Mouse (Mus musculus): ENCODE measurements around the gene Nek7. TPM values are rescaled to one million over a fixed set of nuclear protein-coding genes. Genes with fewer than 3 reads are reported as not detected.

The Nek7 gene
- 19.3 and 22.2 TPM in 2 replicates for polyA plus RNA-seq (2015; fragmentation: Nextera tagmentation; extraction: Ambion mirVana)

GRCm38 (mm10) chr1:138619996-138620461 lies at the start of gene Nek7:
Gene Nek7 (minus strand): TSS chr1:138620141.
- no peaks in the 10 kb centered on the region for H3K9me3 ChIP-seq (ENCODE audit: low read length)
- TF ChIP-seq CTCF (IDR thresholded peaks at IDR 0.05; ENCODE audit: low read depth) (peak; percentile 72), EP300 (IDR thresholded peaks at IDR 0.05; ENCODE audit: low read depth) (0 out of 2 replicates have a peak, but pooled peaks have one; percentile 10)
- peak within 1 kb of the TSS; percentile 88 for H3K4me2 ChIP-seq (ENCODE audit: low read depth, low read length)
- 4% methylated on average over 11 of the region's 11 CpGs for WGBS (ENCODE audit: insufficient replicate concordance)
- no peak for ATAC-seq
- H3K4me3 ChIP-seq (ENCODE audit: low read depth, low read length): peak within 1 kb of the TSS; percentile 92
- H3K36me3 ChIP-seq (replicated peaks; ENCODE audit: insufficient read depth, low read length): no peaks in the 10 kb centered on the region
- H3K4me1 ChIP-seq (ENCODE audit: insufficient read depth): peaks cover 42% of the 10 kb centered on the region
- no peaks in the 10 kb centered on the region for H3K27me3 ChIP-seq (ENCODE audit: insufficient read depth, low read length)
- peak within 1 kb of the TSS; percentile 100 for H3K27ac ChIP-seq (ENCODE audit: low read depth)
- peak; percentile 30 for DNase-seq
- peak within 1 kb of the TSS; percentile 96 for H3K9ac ChIP-seq (replicated peaks)

DNA sequence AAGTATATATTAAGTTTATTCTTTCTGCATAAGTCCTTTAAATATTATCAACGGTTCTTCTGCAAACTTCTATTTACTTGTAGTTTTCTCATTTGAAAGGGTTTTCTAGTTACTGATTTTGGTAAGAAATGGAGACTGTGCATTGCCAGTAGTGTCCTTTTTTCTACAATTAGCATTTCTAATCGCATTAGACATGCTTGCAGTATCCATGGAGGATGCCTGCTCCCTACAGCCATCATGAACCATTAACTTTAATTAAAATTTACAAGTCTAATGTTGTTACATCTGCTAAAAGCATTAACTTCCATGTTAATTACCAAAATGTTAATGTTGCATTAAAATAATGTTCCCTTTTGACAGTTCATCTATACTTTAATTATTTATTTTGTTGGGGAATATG lies 42.4 kb upstream of the Nek7 start:
- Histone ChIP-seq H3K4me3 (ENCODE audit: low read depth, low read length) (no peak overlapping the region), H3K36me3 (replicated peaks; ENCODE audit: insufficient read depth, low read length) (no peaks in the 10 kb centered on the region), H3K27ac (ENCODE audit: low read depth) (no peak overlapping the region), H3K9ac (replicated peaks) (no peak overlapping the region), H3K9me3 (ENCODE audit: low read length) (no peaks in the 10 kb centered on the region), H3K27me3 (ENCODE audit: insufficient read depth, low read length) (no peaks in the 10 kb centered on the region), H3K4me1 (ENCODE audit: insufficient read depth) (no peaks in the 10 kb centered on the region), H3K4me2 (ENCODE audit: low read depth, low read length) (no peak overlapping the region)
- 67% methylated on average over 2 of the region's 2 CpGs for WGBS (ENCODE audit: insufficient replicate concordance)
- no peak for ATAC-seq
- DNase-seq: no peak
- TF ChIP-seq CTCF (IDR thresholded peaks at IDR 0.05; ENCODE audit: low read depth) (no peak), EP300 (IDR thresholded peaks at IDR 0.05; ENCODE audit: low read depth) (no peak)

DNA sequence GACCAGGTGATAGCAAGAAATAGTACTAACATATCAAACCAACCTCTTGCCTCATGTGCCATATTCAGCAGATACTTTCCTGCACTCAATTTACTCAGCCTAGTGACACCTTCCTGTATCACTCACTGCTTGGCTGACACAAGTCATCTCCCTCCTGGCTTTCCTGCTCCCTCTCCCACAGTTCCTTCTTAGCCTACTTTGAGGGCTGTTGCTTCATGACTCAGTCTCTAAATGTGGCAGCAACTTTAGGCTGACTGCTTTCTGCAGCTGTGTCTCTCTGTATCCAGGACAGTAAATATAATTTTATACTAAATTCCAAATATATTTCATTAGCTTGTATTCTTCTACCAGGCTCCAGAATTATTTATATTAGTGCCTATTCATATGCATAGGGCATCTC lies 34.3 kb upstream of the Nek7 start:
- no peak overlapping the region for H3K4me3 ChIP-seq (ENCODE audit: low read depth, low read length)
- H3K4me2 ChIP-seq (ENCODE audit: low read depth, low read length): no peak overlapping the region
- no peak overlapping the region for H3K9ac ChIP-seq (replicated peaks)
- DNase-seq (no peak), ATAC-seq (no peak)
- H3K27ac ChIP-seq (ENCODE audit: low read depth): no peak overlapping the region
- no peaks in the 10 kb centered on the region for H3K27me3 ChIP-seq (ENCODE audit: insufficient read depth, low read length)
- no peak for TF ChIP-seq CTCF (IDR thresholded peaks at IDR 0.05; ENCODE audit: low read depth)
- TF ChIP-seq EP300 (IDR thresholded peaks at IDR 0.05; ENCODE audit: low read depth): no peak
- H3K36me3 ChIP-seq (replicated peaks; ENCODE audit: insufficient read depth, low read length): no peaks in the 10 kb centered on the region
- H3K4me1 ChIP-seq (ENCODE audit: insufficient read depth): no peaks in the 10 kb centered on the region
- no peaks in the 10 kb centered on the region for H3K9me3 ChIP-seq (ENCODE audit: low read length)

- ATAC-seq (no peak), DNase-seq (no peak)
- H3K36me3 ChIP-seq (replicated peaks; ENCODE audit: insufficient read depth, low read length): no peaks in the 10 kb centered on the region
- H3K4me2 ChIP-seq (ENCODE audit: low read depth, low read length): no peak overlapping the region
- H3K27me3 ChIP-seq (ENCODE audit: insufficient read depth, low read length): no peaks in the 10 kb centered on the region
- 64% methylated on average over 3 of the region's 3 CpGs for WGBS (ENCODE audit: insufficient replicate concordance)
- no peak for TF ChIP-seq EP300 (IDR thresholded peaks at IDR 0.05; ENCODE audit: low read depth)
- no peak for TF ChIP-seq CTCF (IDR thresholded peaks at IDR 0.05; ENCODE audit: low read depth)
- H3K9me3 ChIP-seq (ENCODE audit: low read length): no peaks in the 10 kb centered on the region
- no peak overlapping the region for H3K9ac ChIP-seq (replicated peaks)
- H3K27ac ChIP-seq (ENCODE audit: low read depth): no peak overlapping the region
- no peak overlapping the region for H3K4me3 ChIP-seq (ENCODE audit: low read depth, low read length)
- H3K4me1 ChIP-seq (ENCODE audit: insufficient read depth): no peaks in the 10 kb centered on the region
Measured at GRCm38 (mm10) chr1:138644991-138645390, 25.1 kb upstream of the Nek7 start.

GRCm38 (mm10) chr1:138643306-138643830 lies 23.4 kb upstream of the Nek7 start:
- H3K27me3 ChIP-seq (ENCODE audit: insufficient read depth, low read length): no peaks in the 10 kb centered on the region
- 76% methylated on average over 3 of the region's 3 CpGs for WGBS (ENCODE audit: insufficient replicate concordance)
- no peak overlapping the region for H3K9ac ChIP-seq (replicated peaks)
- DNase-seq: no peak
- H3K4me3 ChIP-seq (ENCODE audit: low read depth, low read length): no peak overlapping the region
- no peak overlapping the region for H3K4me2 ChIP-seq (ENCODE audit: low read depth, low read length)
- H3K36me3 ChIP-seq (replicated peaks; ENCODE audit: insufficient read depth, low read length): no peaks in the 10 kb centered on the region
- H3K4me1 ChIP-seq (ENCODE audit: insufficient read depth): no peaks in the 10 kb centered on the region
- no peak overlapping the region for H3K27ac ChIP-seq (ENCODE audit: low read depth)
- no peak for ATAC-seq
- TF ChIP-seq CTCF (IDR thresholded peaks at IDR 0.05; ENCODE audit: low read depth) (no peak), EP300 (IDR thresholded peaks at IDR 0.05; ENCODE audit: low read depth) (no peak)
- H3K9me3 ChIP-seq (ENCODE audit: low read length): no peaks in the 10 kb centered on the region

DNA sequence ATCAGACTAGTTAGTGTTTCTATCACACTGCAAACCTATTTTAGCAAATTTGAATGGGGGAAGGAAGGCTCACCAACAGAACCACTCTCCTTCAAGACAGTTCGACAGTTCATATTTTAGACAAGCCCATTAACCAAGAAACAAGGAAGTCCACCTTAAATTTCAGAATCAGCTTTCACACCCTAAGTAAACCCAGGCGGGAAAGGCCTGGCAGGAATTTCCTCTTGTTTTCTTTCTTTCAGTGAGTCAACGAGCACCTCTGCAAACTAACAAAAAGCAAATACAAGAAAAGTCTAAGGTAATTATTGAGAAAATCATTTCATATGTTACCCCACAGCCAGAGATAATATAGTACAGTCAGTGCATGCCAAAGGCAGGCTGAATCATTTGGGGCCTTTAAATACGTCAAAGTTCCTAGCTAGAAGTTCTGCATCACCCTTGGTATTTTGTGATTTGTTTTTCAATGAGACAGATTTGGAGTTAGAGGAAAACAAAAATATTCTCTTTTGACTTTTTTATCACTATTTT lies 21.1 kb upstream of the Nek7 start:
- Histone ChIP-seq H3K9ac (replicated peaks) (no peak overlapping the region), H3K4me2 (ENCODE audit: low read depth, low read length) (no peak overlapping the region), H3K9me3 (ENCODE audit: low read length) (no peaks in the 10 kb centered on the region), H3K27ac (ENCODE audit: low read depth) (no peak overlapping the region), H3K4me1 (ENCODE audit: insufficient read depth) (no peaks in the 10 kb centered on the region), H3K27me3 (ENCODE audit: insufficient read depth, low read length) (no peaks in the 10 kb centered on the region), H3K36me3 (replicated peaks; ENCODE audit: insufficient read depth, low read length) (no peaks in the 10 kb centered on the region), H3K4me3 (ENCODE audit: low read depth, low read length) (no peak overlapping the region)
- TF ChIP-seq EP300 (IDR thresholded peaks at IDR 0.05; ENCODE audit: low read depth): no peak
- DNase-seq (no peak), ATAC-seq (no peak)
- 57% methylated on average over 4 of the region's 4 CpGs for WGBS (ENCODE audit: insufficient replicate concordance)

Measured in liver, postnatal 0 days (tissue).